Mouse (Mus musculus): ENCODE data around the gene Chrna1. TPM values are rescaled to one million over a fixed set of nuclear protein-coding genes. Genes with fewer than 3 reads are reported as not detected.

Chrna1 gene
- total RNA-seq, 4 experiments from 2014 or later: 0.05 to 0.11 (median 0.06) TPM; not detected in 1

- DNase-seq (ENCODE audit: low spot score): no peak
Measured at GRCm38 (mm10) chr2:73521737-73522136, 58.4 kb downstream of the Chrna1 start.

- no peak for DNase-seq (ENCODE audit: low spot score)
Measured at GRCm38 (mm10) chr2:73518966-73519365, 61.2 kb downstream of the Chrna1 start.

DNA sequence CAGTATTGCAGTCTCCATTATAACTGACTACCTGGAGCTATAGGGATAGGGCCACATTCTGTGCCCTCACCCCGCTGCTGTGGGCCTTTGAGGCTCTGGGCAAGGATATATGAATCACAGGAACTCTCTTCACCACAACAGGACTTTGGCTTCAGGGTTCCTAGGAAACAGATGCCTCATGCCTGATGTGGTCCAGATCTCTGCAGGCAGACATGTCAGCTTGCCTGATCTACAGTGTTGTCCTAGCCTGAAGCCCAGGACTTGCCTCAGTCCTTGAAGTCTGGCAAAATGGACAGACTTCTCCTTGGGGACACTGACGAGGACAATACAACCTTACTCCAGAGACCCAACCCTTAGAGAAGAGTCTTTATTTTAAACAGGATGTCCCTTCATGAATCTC, 61.8 kb downstream of the Chrna1 start:
- DNase-seq (ENCODE audit: low spot score): no peak

GRCm38 (mm10) chr2:73514178-73514577, 66.0 kb downstream of the Chrna1 start:
- DNase-seq (ENCODE audit: low spot score): no peak

Other genes with a start within 250 kb of the Chrna1 start
- 10 to 100 TPM; 14.2 to 19.0 (median 14.4) TPM for gene Gpr155, start 193.8 kb downstream of the Chrna1 start, total RNA-seq (2022)
- gene Wipf1, start 50.6 kb downstream of the Chrna1 start, total RNA-seq (2022): 10 to 100 TPM; 11.5 to 14.6 (median 13.3) TPM
- 10 to 100 TPM; 35.8 to 43.6 (median 36.3) TPM for gene Chn1, start 195.0 kb upstream of the Chrna1 start, total RNA-seq (2022)